Comparison of ENCODE assay signal across 10 mouse cellular contexts in genomic region chr7:25835188-25835891, GRCm38 (mm10). TPM values are rescaled to one million over a fixed set of nuclear protein-coding genes. Genes with fewer than 3 reads are reported as not detected.
DNase-seq lines count a peak whose midpoint lies in the region; ATAC-seq and TF ChIP-seq lines count a peak whose summit lies in the region.
"Had no signal": no experiment of that assay in that cellular context is flagged by ENCODE, and none has a peak within 500 bp of the region (broad histone marks: within the 10 kb centered on the region; RNA-seq: fewer than 3 reads in every experiment).

No protein-coding gene starts in this region.

- 0 out of 2 replicates have a peak overlapping the region, but pooled peaks have one; percentile 11 for H3K9ac ChIP-seq in embryonic facial prominence, embryonic 13.5 days
- H3K9ac ChIP-seq in intestine, postnatal 0 days (ENCODE audit: low read depth, low read length): no peak overlapping the region
- no peak overlapping the region for H3K9ac ChIP-seq in hindbrain, embryonic 16.5 days (ENCODE audit: low read depth, low read length)

- no peak for TF ChIP-seq CTCF in intestine, postnatal 0 days (IDR thresholded peaks at IDR 0.05; ENCODE audit: low read depth)

- H3K9me3 ChIP-seq in embryonic facial prominence, embryonic 13.5 days: no peaks in the 10 kb centered on the region
- no peaks in the 10 kb centered on the region for H3K9me3 ChIP-seq in embryonic facial prominence, embryonic 10.5 days
- H3K9me3 ChIP-seq in intestine, postnatal 0 days (ENCODE audit: control insufficient read depth): no peaks in the 10 kb centered on the region
- H3K9me3 ChIP-seq in hindbrain, embryonic 16.5 days (ENCODE audit: control insufficient read depth, low read length): no peaks in the 10 kb centered on the region

- no peak overlapping the region for H3K4me2 ChIP-seq in embryonic facial prominence, embryonic 13.5 days
- H3K4me2 ChIP-seq in intestine, postnatal 0 days (replicated peaks; ENCODE audit: low read depth): no peak overlapping the region
- no peak overlapping the region for H3K4me2 ChIP-seq in hindbrain, embryonic 16.5 days (ENCODE audit: low read length)
- H3K4me2 ChIP-seq: midbrain, embryonic 11.5 days had no signal

- 68% methylated on average over 10 of the region's 10 CpGs for WGBS in embryonic facial prominence, embryonic 13.5 days
- WGBS in embryonic facial prominence, embryonic 10.5 days: 83% methylated on average over 10 of the region's 10 CpGs
- WGBS in intestine, postnatal 0 days: 60% methylated on average over 10 of the region's 10 CpGs
- 84% methylated on average over 10 of the region's 10 CpGs for WGBS in hindbrain, embryonic 16.5 days

- H3K4me1 ChIP-seq in embryonic facial prominence, embryonic 13.5 days: peaks cover 24% of the 10 kb centered on the region
- peaks cover 19% of the 10 kb centered on the region for H3K4me1 ChIP-seq in embryonic facial prominence, embryonic 10.5 days
- H3K4me1 ChIP-seq in intestine, postnatal 0 days (replicated peaks; ENCODE audit: control insufficient read depth, insufficient read depth, low read length): no peaks in the 10 kb centered on the region
- H3K4me1 ChIP-seq in hindbrain, embryonic 16.5 days (ENCODE audit: control insufficient read depth, insufficient read depth, low read depth, low read length): no peaks in the 10 kb centered on the region

- H3K27me3 ChIP-seq in embryonic facial prominence, embryonic 13.5 days: no peaks in the 10 kb centered on the region
- no peaks in the 10 kb centered on the region for H3K27me3 ChIP-seq in embryonic facial prominence, embryonic 10.5 days (replicated peaks; ENCODE audit: low read depth, poor library complexity, severe bottlenecking)
- no peaks in the 10 kb centered on the region for H3K27me3 ChIP-seq in intestine, postnatal 0 days (replicated peaks; ENCODE audit: control insufficient read depth, insufficient read depth, low read length)
- no peaks in the 10 kb centered on the region for H3K27me3 ChIP-seq in hindbrain, embryonic 16.5 days (replicated peaks; ENCODE audit: control insufficient read depth, insufficient read depth, low read length)

- H3K36me3 ChIP-seq in embryonic facial prominence, embryonic 13.5 days: no peaks in the 10 kb centered on the region
- H3K36me3 ChIP-seq in embryonic facial prominence, embryonic 10.5 days (replicated peaks): no peaks in the 10 kb centered on the region
- H3K36me3 ChIP-seq in intestine, postnatal 0 days (ENCODE audit: control insufficient read depth, insufficient read depth): no peaks in the 10 kb centered on the region
- no peaks in the 10 kb centered on the region for H3K36me3 ChIP-seq in hindbrain, embryonic 16.5 days (ENCODE audit: control insufficient read depth, insufficient read depth, low read length)

- no peak overlapping the region for H3K4me3 ChIP-seq in embryonic facial prominence, embryonic 13.5 days
- H3K4me3 ChIP-seq in embryonic facial prominence, embryonic 10.5 days: no peak overlapping the region
- H3K4me3 ChIP-seq in intestine, postnatal 0 days (ENCODE audit: low read depth, low read length): no peak overlapping the region
- no peak overlapping the region for H3K4me3 ChIP-seq in hindbrain, embryonic 16.5 days (ENCODE audit: low read length)

- ATAC-seq in embryonic facial prominence, embryonic 13.5 days (ENCODE audit: insufficient number of reproducible peaks, insufficient read depth, low FRiP score, low TSS enrichment, low read depth): no peak
- ATAC-seq in intestine, postnatal 0 days: peak; percentile 39; the same call in 1 of the 2 replicates
- no peak for ATAC-seq in hindbrain, embryonic 16.5 days

- no peak overlapping the region for H3K27ac ChIP-seq in embryonic facial prominence, embryonic 13.5 days
- no peak overlapping the region for H3K27ac ChIP-seq in embryonic facial prominence, embryonic 10.5 days (replicated peaks)
- peak overlapping the region; percentile 35 for H3K27ac ChIP-seq in intestine, postnatal 0 days (ENCODE audit: low read depth, low read length)
- H3K27ac ChIP-seq in hindbrain, embryonic 16.5 days (ENCODE audit: low read depth, low read length): no peak overlapping the region

- no peak for DNase-seq in embryonic facial prominence, embryonic 10.5 days (ENCODE audit: low spot score)
- peak; percentile 31 for DNase-seq in 416B (ENCODE audit: low read depth)
- DNase-seq in mesoderm, embryonic 11.5 days (ENCODE audit: low read depth, low spot score): peak; percentile 56
- no peak for DNase-seq in Muller cell, postnatal 12 days (ENCODE audit: inconsistent ontology term)
- no peak for DNase-seq in retina, postnatal 1 day
- DNase-seq: cerebellum, adult 11 months had no signal

RNA-seq across cellular contexts. Expression of gene Cyp2s1, which starts 18.6 kb away (rescaled TPM):
- polyA plus RNA-seq in embryonic facial prominence, embryonic 13.5 days (2015; fragmentation: Nextera tagmentation; extraction: Ambion mirVana): 2.7 and 3.9 TPM in 2 replicates
- 2.5 and 2.9 TPM in 2 replicates for polyA plus RNA-seq in embryonic facial prominence, embryonic 10.5 days (2016; fragmentation: Nextera tagmentation; extraction: Ambion mirVana)
- polyA plus RNA-seq in intestine, postnatal 0 days (2015; fragmentation: Nextera tagmentation; extraction: Ambion mirVana): 9.7 and 11.6 TPM in 2 replicates
- 4.1 and 4.6 TPM in 2 replicates for polyA plus RNA-seq in hindbrain, embryonic 16.5 days (2015; fragmentation: Nextera tagmentation; extraction: Ambion mirVana)

RNA-seq across cellular contexts. Expression of gene Axl, which starts 46.8 kb away (rescaled TPM):
- 80.8 and 84.2 TPM in 2 replicates for polyA plus RNA-seq in embryonic facial prominence, embryonic 13.5 days (2015; fragmentation: Nextera tagmentation; extraction: Ambion mirVana)
- polyA plus RNA-seq in embryonic facial prominence, embryonic 10.5 days (2016; fragmentation: Nextera tagmentation; extraction: Ambion mirVana): 22.1 and 29.7 TPM in 2 replicates
- 52.1 and 58.8 TPM in 2 replicates for polyA plus RNA-seq in intestine, postnatal 0 days (2015; fragmentation: Nextera tagmentation; extraction: Ambion mirVana)
- 18.1 and 25.5 TPM in 2 replicates for polyA plus RNA-seq in hindbrain, embryonic 16.5 days (2015; fragmentation: Nextera tagmentation; extraction: Ambion mirVana)

Comparison
In these comparisons a context has a peak if more than half of its experiments do, and no peak if none do; other contexts are left out.
1. DNase-seq: peak in 416B (single experiment) and mesoderm, embryonic 11.5 days (single experiment); none in embryonic facial prominence, embryonic 10.5 days (single experiment), Muller cell, postnatal 12 days (single experiment) and retina, postnatal 1 day (single experiment).